Mouse (Mus musculus) heart, adult 2 months (tissue): Measurements from ENCODE around the gene Cd274.

Experiments used
- CTCF ChIP-seq: fragments of 200-600 bp; IDR thresholded peaks from 2 replicates; pipeline ENCODE4 v1.8.1; 2022; ENCODE audit warnings: antibody characterized with exemption, mild to moderate bottlenecking, moderate library complexity
- EP300 ChIP-seq: fragments of 200-500 bp; IDR thresholded peaks from 2 replicates; pipeline ENCODE4 v1.6.1; 2011; ENCODE audit warnings: low read depth, low read length, control low read depth; ENCODE audit not compliant: insufficient read depth
- POLR2A ChIP-seq: fragments of 200-500 bp; IDR thresholded peaks from 2 replicates; pipeline ENCODE4 v1.6.1; 2011; ENCODE audit warnings: mild to moderate bottlenecking, low read depth, low read length, control low read depth; ENCODE audit not compliant: insufficient read depth

- TF ChIP-seq CTCF (no peak), POLR2A (no peak), EP300 (no peak)
Observed at GRCm38 (mm10) chr19:29374947-29375346, 7.7 kb downstream of the Cd274 start.
